Mouse (Mus musculus): ENCODE data around the gene Brcc3.

Gene Brcc3

DNA sequence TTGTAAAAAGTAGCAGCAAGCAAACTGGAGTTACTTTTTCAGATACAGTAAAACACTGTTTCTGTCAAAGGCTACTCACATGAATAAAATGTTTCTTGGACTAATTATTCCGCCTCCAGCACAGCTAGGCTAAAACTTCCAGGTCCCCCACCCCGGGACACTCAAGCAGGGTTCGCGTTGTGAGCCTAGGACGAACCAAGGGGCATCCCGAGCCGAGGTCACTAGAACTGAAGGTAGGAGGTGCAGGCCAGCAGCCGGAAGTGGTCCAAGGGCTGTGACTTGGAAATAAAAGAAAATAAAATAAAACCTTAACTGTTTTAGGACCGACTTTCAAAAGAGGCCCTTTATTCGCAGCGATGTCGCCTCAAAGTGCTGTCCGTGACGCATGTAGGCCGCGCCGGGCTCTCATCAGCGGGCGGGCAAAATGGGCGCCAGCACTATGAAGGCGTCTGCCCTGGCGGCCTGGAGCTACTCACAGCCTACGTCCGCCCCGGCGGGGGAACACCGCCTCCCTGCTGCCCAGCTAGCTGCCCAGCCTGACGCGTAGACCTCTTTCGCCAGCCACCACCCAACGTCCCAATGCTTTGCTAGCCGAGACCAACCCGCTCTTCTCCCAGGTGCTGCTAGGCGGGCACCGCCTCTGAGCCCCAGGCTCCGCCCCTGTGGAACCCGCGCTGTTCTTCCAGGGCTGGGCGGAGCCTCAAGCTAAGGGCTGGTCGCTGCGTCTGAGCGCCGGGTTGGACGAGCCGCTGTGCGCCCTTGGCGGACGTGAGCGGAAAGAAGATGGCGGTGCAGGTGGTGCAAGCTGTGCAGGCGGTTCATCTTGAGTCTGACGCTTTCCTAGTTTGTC, at the start of gene Brcc3, which contains the start of the genes Cmc4 and Mtcp1:
Brcc3 (plus strand) TSS at position 693 of the 850 bp plus-strand sequence.
Cmc4 (minus strand) TSS at position 649 of the 850 bp plus-strand sequence.
Mtcp1 (minus strand) TSS at position 653 of the 850 bp plus-strand sequence.
- peak; percentile 80 for DNase-seq (ENCODE audit: low spot score in 2 of 2)

DNA sequence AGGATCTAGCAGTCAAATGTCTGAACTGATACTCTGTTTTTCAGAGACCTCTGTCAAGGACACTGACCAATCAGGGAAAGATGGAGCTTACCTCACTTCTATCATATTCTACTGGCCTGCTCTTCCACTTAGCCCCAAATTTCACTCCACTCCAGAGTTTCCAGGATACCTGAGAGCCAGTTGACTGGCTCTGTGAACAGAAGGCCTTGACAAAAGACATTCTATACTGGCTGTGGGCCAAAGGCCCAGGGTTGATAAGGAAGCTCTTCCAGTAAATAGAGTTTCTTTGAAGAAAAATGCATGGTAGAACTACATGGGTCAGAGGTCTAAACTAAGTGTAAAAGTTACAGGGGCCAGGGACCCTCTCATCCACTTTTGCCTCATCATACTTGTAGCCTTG, 46.2 kb upstream of the Brcc3 start:
- DNase-seq (ENCODE audit: low spot score in 2 of 2): no peak

DNA sequence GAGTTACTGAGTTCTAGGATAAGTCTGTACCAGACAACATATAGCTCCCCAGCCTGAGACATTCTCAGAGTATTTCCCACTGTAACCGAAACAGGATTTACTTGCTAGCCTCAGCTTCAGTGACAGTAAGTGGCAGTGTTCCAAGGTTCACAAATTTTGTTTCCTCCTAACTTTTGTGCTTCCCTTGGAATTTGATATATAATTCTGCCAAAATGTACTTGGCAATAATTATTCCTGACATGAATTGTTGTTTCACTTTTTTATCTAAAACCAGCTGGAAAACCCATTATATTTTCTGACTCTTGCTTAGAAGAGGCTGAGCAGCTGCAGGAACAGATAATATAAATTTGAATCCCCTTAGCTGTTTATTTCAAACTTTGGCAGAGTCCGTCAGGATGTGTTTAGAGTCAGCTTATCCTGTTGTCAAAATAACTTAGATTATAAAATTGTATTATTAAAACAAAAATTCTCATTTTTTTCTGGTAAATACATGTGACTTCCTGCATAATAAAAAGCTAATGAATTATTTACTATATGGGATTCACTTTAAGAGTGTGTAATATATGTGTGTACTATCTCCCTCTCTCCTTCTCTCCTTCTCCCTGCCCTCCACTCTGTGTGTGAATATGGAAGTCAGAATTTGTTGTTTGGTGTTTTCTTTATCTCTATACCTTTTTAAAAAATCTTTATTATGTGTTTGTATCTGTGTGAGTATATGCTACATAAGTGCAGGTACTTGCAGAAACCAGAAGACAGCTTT, 43.6 kb upstream of the Brcc3 start:
- DNase-seq (ENCODE audit: low spot score in 2 of 2): no peak

DNA sequence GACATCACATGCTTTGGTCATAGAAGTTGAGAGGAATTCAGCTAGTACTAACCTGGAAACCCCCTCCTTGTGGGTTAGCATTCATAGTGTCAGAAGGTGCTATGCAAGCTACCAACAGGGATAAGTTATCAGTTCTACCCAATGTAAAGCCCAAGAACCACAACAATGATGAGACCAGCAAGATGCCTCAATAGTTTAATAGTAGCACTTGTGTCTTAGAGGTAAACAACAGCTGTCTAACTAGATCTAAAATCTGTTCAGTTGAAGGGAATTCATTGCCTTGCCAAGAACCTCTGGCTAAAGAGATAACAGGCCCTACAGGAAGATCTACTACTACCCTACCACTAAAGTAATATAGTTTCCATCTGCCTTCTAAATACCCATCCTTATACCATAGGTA, 39.6 kb upstream of the Brcc3 start:
- no peak for DNase-seq (ENCODE audit: low spot score in 2 of 2)

DNA sequence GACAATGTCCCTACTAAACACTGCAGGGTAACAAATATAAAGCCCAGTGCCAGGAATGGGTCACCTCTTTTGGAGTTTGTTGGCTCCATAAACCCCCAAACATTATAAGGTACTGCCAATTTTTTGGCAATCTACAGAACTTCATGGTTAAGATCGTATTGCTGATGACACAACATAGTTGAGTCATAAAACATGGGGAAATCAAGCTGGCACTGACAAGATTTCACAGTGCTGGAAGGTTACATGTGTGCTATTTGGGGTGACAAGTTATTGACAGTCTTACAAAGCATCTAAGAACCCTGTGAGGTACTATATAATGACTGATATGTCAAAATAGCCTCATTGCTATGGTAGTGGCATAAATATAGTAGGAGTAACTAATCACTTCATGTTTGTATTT, 35.3 kb upstream of the Brcc3 start:
- DNase-seq (ENCODE audit: low spot score in 2 of 2): no peak

DNA sequence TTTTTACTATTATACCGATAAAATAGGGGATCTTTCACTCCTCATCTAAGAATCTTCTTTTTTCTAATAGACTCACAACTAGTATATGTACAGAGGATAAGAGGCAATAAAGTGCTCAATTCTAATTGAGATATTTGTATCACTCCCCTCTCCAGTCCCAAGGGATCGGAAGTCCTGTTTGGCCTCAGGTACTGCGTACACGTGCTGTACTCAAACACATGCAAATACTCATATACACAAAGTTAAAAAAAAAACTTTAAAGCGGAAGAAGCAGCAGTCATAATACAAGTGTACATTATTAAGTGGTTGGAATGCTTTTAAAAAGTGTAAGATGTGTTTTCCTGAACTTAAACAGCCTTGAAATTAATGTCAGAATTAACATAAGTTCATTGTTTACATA, 34.7 kb upstream of the Brcc3 start:
- DNase-seq (ENCODE audit: low spot score in 2 of 2): no peak

DNA sequence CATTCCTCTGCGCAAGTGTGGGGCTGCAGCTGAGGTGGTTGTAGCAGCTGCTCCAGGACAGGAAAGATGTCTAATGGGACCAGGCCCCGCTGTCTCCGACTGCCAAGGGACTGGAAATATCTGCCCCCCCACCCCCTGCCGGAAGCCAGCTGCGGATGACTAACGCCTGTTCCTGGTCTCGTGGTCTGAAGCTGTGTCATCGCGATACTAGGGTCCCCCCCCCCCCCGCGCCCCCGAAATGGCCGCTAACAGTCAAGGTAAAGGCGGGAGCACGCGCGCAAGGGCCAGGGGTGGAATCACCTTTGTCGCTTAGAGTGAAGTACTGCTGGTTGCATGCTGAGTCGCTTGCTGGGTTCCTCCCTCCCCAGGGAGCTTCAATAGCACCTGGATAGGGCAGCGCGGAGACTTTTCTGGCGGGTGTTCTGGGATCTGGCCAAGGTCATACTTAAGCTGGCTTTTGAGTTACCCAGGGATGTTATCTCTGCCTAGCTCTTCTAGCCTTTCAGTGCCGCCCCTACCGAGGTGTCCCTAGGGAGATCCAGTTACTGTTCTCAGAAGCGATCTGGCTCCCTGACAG, 34.1 kb upstream of the Brcc3 start, which contains the start of the genes Fundc2 and F8:
Fundc2 (plus strand) TSS at position 205 of the 577 bp plus-strand sequence.
F8 (minus strand) TSS at position 421 of the 577 bp plus-strand sequence.
- peak; percentile 46 to 72 for DNase-seq (ENCODE audit: low spot score in 2 of 2)

GRCm38 (mm10) chrX:75399471-75399870, 17.0 kb upstream of the Brcc3 start:
- DNase-seq (ENCODE audit: low spot score in 2 of 2): no peak

DNA sequence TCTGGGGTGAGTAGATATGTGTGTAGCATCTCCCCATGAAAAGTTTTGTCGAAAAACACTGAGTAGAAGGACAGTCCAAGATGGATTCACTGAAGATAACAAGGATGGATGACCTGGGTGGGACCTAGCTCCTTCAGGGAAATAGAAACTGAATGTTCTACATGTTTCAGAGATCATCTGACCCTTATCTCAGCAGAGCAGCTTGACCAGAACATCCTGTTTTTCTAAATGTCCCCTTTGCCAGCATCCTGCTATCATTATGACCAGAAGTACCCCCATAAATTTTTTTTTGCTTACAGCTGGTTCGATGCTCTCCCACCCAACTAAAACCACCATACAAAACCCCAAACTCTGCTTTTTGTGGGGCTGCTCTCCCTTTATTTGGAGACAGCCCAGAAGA, 13.8 kb upstream of the Brcc3 start:
- DNase-seq (ENCODE audit: low spot score in 2 of 2): no peak

DNA sequence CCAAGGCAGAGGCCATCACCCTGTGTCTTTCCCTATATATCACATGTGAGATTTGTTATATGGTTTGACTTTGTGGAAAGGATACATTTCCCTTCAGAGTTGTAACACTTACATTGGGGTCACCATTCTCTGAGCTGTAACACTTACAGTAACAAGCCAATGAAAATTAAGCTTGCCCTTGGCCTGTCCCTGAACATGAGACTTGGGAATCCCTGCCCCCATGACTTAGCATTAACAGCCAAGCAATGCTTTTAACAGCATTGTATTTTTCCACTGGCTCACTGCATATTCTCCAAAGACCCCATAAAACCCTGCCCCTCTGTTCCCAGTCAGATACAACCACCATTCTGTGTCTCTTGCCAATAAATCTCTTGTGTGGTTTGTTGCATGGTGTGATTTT, 13.1 kb upstream of the Brcc3 start:
- DNase-seq (ENCODE audit: low spot score in 2 of 2): no peak

DNA sequence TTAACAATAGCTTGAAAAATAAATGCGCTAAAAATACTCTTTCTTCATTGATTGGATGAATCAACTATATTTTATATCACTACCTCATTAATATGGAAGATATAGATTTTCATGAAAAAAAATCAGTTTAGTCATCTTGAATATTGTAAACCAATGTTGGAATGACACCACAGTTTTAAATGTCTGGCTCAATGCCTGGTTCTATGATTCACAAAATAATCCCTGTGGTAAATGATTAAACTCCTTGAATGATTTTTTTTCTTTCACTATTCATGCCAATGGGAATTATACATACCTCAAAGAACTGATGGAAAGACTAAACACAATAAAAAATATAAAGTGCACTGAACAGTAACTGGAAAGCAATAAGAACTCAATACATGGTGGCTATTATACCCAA, 6.7 kb upstream of the Brcc3 start:
- DNase-seq (ENCODE audit: low spot score in 2 of 2): no peak

- DNase-seq (ENCODE audit: low spot score in 2 of 2): no peak
Measured at GRCm38 (mm10) chrX:75454597-75454996, 38.2 kb downstream of the Brcc3 start.

DNA sequence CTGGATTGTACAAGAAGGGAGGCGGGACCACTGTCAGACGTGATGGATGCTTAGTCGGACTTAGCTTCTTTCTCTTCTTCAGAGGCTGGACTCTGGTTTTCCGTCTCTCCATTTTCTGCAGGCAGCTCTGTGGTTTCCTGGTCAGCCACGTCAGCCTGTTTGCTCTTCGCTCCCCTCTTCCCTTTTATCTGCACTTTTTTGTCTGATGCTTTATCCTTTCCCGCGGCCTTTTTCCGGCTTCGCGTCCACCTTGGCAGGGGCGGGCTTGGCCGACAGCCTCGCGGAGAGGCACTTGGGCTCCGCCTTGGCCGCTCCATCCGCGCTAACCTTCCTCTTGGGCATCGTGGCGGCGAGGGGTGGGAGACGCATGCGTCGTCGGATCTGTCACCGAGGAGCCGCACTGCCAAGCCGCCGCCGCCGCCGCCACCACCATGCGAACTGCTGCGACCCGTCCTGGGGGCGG, 58.8 kb downstream of the Brcc3 start:
- DNase-seq (ENCODE audit: low spot score in 2 of 2): peak in 1 of 2 experiments; percentile 3

DNA sequence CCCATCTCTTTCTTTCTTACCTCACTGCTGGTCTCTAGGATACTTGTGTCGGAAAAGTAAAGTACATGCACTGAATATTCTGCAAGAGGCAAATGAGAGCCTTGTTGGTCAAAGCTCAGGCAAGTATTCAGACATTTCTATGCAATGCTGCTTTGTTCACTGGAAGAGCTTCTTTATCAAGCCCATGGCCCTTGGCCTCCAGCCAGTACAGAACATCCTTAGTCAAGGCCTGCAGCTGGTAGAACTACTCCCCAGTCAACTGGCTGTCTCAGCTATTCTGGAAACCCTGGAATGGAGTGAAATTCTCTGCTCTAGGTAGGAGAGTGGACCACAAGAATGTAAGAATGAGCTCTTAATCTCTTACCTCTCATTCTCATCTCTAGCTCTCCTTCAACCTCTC, 73.5 kb downstream of the Brcc3 start:
- no peak for DNase-seq (ENCODE audit: low spot score in 2 of 2)
